Mouse (Mus musculus) spleen, postnatal 4 days (tissue): ENCODE data around the gene Espl1.

Experiments
- DNase-seq, 2 experiments: peaks; one replicate each; pipeline ENCODE4 v3.0.0; 2022; ENCODE audit warnings: low spot score in 2 of 2

Espl1 gene

DNA sequence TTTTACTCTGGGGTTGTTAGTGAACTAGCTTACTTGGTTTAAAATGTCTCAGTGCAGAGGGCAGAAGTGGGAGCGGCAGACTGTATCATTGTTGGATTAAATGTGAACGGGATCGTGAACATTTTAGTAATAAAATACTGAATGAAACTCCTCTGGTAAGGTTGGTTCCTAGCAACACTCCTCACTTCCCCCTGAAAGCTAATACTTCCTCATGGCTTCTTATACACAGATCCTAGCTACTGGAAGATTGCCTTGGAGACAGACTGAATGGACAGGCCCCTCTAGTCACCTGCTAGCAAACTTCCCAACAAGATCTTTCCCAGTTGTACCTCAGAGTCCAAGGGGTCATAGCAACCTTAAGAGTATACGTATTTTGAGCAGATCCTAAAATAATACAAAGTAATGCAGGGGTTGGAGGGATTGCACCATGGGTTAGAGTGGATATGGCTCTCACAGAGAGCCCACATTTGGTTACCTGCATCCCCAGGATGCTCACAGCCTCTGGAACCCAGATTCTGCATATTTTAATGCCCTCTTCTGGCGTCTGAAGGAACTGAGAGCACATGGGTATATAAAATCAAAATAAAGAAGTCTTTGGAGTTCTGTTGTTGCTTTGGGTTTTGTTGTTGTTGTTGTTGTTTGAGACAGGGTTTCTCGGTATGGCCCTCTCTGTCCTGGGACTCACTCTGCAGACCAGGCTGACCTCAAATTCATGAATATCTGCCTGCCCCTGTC lies 21.9 kb upstream of the Espl1 start:
- no peak for DNase-seq

DNA sequence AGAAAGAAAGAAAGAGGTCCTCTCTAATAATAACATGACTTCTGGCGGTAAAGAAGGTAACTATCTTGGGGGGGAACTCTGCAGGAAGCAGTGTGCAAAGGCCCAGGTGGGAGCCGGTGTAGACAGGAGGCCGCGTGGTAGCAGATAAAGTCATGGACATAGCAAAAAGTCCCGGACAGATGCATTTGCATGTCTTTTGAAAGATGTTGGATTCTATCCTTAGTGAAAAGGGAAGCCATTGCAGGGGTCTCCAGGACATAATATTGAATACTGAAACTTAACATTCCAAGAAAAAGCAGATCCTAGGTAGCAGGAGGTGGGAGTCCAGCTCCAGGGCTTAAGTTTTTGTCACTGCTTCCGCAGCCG lies 17.4 kb upstream of the Espl1 start:
- no peak for DNase-seq

DNA sequence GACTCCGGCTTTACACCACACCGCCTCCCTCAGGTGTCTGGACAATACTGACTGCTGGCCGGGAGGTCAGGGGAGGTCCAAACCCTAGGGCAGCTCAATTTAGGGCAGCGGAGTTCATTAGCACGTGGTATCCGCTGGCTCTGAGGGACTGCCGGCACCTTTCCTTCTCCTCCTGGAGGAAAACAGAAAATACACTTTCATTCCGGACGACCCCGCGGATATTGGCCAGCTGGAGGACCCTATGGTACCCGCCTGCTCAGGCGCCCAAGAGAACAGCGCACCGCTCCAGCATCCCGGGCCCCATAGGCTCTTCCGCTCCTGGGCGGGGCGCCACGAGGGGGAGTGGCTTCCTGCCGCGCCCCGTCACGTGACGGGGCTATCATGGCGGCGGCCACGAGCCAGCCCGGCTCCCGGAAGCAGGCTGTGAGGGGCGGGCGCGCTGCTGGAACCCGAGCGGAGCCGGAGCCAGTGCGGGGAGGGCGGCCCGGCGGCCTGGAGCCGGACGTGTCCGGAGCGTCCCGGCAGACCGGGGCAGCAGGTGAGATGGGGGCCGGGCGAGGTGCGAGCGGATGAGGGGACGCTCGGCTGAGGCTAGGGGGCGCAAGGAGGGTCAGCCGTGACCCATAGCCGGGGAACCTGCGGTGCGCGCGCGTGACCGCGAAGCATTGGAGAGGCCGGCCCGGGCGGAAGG lies 16.8 kb upstream of the Espl1 start, which contains the start of gene Mfsd5:
Gene Mfsd5 (plus strand): TSS at position 363 of the 691 bp plus-strand sequence.
- peak; percentile 87 to 94 for DNase-seq

DNA sequence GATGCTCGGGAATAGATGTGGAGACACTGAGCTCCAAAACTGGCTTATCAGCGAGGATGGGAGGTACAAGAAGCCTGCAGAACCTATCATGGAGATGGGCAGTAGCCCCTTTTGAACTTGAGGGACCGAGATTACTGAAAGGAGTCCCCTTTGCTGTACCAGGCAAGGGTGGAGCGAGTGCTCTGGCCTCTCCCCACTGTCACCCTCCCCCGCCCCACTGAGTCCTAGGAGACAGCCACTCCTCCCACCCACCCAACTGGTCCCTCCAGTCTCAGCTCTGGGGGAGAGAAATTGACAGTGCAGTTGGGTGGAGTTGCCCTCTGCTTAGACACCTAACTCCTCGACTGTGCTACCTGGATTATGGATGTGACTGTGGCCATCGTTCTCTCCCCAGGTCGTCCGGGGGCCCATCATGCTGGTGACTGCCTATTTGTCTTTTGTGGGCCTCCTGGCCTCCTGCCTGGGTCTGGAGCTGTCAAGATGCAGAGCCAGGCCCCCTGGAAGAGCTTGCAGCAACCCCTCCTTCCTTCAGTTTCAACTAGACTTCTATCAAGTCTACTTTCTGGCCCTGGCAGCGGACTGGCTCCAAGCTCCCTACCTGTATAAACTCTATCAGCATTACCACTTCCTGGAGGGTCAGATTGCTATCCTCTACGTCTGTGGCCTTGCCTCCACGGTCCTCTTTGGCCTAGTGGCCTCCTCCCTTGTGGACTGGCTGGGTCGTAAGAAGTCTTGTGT lies 16.1 kb upstream of the Espl1 start:
- no peak for DNase-seq

DNA sequence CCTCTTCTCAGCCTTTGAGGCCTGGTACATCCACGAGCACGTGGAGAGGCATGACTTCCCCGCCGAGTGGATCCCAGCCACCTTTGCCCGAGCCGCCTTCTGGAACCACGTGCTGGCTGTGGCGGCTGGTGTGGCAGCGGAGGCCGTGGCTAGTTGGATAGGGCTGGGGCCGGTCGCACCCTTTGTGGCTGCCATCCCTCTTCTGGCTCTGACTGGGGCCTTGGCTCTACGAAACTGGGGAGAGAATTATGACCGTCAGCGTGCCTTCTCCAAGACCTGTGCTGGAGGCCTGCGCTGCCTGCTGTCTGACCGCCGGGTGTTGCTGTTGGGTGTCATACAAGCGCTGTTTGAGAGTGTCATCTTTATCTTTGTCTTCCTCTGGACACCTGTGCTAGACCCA lies 15.4 kb upstream of the Espl1 start:
- DNase-seq: no peak

DNA sequence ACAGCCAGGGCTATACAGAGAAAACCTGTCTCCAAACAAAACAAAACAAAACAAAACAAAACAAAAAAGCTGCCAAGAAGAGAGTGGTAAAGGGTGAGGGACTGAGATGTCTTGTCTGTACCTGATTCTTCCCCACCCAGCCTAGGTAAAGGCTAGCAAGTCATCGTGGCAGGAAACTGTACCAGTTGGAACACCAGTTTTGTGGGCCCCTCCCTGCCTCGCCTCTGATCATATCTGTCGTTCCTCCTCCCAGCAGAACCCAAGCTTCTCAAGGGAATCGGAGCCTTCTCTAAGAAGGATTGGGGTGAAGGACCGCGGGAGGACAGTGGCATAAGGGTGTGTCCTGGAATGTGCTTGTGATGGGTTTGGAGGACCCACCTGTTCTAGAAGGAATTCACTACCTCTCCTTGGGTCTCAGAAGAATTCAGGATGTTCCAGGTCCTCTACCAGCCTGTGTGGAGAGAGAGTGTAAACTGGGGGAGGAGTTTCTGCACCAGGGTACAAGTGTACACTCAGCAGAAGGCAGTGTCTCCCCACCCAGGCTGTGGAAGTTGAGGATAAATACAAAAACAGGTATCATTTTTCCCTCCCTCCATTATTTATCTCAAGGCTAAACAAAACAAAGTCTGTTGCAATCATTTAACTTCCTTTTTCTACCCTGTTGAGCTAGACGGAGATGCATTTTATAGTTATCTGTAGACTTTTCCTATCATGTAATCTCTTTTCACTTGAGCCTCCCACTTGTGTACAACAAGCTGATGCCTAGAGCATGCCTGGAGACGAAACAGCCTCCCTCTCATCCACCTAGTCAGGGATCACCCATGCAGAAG lies 13.4 kb upstream of the Espl1 start:
- no peak for DNase-seq

DNA sequence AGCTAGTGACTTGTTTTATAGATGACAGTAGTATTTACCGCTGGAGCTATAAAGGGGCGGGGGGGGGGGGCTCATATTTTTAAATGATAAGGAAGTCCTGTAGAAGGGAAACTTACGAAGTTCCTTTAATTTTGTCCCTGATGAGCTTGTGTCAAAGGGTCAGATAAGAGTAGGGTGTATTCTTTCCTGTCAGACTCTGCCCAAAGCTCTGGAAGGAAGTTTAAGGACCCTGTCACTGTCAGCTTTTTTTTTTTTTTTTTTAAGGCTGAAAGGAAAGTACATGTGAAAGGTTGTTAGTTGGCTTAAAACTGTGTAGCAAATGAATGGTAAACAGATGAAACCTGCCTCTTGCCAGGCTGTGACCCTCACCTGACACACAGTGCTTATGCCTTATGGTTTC lies 12.4 kb upstream of the Espl1 start:
- no peak for DNase-seq

DNA sequence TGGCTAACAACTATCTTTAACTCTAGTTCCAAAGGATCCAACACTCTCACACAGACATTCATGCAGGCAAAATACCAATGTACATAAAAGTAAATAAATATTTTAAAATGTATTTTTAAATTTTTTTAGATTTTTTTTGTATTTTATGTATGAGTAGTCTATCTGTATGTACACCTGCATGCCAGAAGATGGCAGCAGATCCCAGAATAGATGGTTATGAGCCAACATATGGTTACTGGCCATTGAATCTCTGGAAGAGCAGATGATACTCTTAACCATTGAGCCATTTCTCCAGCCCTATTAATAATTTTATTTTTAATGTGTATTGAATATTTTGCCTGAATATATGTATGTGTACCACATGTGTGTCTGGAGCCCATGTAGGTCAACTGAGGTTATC lies 8.7 kb upstream of the Espl1 start:
- no peak for DNase-seq

DNA sequence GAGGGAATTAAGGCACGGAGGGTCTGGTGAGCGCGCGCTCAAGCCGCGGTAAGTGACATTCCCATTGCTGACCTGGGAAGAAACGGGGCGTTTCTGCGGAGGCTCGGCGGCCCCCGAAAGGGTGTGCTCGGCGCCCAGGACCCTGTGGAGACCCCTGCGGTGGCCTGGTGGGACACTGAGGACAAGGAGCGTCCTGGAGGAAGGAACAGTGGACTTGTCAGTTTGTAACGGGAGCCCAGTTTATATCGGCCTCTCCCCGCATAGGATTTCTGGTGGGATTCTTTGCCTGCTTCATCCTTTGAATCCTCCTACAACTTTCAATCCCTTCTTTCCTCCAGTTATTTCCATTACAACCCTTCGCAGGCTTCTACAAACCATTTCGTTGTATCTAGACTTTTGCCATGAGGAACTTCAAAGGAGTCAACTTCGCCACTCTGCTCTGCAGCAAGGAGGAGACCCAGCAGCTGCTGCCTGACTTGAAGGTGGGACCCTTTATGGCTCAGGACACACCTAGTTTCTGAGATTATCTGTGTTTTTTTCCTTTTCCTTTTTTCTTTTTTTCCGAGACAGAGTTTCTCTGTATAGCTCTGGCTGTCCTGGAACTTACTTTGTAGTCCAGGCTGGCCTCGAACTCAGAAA lies 421 bp downstream of the Espl1 start:
- no peak for DNase-seq

DNA sequence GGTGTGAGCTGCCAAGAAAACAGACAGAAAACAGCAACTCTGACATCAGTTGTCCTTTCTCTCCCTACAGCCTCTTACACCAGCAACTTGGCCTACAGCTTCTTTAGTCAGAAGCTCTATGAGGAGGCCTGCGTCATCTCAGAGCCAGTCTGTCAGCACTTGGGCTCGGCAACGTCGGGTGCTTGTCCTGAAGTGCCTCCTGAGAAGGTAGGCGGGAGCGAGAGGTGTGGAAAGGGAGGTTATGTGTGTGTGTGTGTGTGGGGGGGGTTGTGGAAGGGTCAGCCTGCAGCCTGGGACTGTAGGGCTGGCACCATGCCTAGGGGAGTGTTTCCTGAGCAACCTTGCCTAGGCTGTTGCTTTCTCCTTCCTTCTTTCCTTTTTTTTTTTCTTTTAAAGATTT lies 6.5 kb downstream of the Espl1 start:
- DNase-seq: no peak

DNA sequence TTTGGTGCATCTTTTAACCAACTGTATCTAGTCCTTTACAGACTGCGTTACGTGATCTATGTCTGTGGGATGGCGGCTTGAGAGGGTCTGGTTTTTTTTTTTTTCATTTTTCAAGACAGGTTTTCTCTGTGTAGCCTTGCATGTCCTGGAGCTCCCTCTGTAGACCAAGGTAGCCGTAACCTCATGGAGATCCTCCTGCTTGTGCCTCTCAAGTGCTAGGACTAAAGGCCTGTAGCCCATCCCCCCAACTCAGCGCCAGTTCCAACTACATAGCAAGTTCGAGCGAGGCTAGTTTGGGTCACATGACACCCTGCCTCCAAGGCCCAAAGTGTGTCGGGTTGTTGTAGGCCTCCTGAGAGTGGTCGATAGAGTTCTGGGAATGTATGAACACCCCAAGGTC lies 12.7 kb downstream of the Espl1 start:
- no peak for DNase-seq

DNA sequence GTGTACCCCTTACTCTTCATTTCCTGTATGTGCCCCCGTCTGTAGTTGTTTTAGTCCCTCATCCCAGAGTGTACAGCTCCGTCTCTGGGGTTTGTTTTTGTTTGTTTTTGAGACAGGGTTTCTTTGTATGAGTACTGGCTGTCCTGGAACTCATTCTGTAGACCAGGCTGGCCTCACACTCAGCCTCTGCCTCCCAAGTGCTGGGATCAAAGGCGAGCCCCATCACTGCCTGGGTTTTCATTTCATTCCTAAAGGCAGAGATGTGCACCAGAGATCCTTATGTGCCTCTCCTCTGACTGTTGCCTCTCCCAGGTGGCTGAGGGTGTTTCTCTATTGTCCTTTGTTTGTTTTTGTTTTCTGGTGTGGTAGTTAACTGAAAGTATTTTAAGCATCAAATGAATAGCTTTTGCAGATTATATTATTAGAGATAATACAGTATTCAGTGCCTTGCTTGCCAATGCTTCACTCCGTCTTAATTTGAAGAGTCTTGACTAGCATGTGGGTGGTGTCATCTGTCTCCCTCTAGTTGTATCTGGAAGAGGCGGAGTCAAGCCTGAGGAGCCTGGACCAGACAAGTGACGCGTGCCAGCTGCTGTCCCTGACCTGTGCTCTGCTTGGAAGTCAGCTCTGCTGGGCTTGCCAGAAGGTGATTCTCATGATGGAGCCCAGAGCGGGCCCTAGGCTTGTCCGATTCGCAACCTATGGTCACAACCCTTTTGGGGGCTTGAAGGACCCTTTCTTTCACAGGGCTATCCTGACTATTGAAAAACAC lies 14.2 kb downstream of the Espl1 start:
- DNase-seq: no peak

DNA sequence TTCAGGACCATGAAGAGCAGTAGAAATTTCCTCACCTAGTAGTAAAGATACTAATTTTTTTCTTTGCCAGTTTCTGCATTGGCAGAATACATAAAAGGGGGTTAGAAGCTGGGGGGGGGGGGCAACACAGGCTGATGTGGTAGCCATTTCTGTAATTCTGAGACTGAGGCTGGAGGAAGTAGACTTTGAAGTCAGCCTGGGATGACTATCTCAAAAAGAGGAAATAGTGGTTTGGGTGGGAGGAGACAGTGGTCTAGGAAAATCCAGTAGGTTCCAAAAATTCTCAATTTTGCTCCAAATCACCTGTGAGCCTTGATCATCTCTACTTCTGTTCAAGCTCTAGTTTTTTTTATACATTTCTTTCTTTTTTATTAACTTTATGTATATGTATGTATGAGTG lies 15.4 kb downstream of the Espl1 start:
- no peak for DNase-seq

DNA sequence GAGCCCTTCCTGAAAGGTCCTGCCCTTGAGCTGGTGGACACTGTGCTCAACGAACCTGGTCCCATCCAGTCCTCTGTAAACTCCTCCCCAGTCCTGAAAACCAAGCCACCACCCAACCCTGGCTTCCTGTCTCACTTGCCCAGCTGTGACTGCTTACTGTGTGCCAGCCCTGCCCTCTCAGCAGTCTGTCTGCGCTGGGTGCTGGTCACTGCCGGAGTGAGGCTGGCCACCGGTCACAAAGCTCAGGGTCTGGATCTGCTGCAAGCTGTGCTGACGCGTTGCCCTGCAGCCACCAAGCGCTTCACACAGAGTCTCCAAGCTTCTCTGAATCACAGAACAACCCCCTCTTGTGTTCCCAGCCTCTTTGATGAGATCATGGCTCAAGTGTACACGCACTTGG lies 19.2 kb downstream of the Espl1 start:
- no peak for DNase-seq

DNA sequence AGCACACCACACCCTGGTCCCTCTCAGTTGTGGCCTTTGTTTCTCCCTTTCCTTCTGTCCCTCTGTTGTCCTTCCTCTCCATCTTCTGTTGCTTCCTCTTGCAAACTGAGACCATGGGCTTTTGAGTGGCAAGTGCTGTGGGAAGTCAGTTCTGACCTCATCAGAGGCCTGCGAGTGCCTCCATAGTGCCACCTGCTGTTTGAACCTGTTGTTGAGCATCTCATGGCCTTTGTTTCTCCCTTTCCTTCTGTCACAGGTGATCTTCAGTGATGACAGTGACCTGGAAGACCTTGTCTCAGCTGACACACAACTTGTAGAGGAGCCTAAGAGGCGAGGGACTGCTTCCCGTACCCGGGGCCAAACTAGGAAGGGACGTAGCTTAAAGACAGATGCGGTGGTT lies 20.2 kb downstream of the Espl1 start:
- DNase-seq: peak; percentile 60 to 76

DNA sequence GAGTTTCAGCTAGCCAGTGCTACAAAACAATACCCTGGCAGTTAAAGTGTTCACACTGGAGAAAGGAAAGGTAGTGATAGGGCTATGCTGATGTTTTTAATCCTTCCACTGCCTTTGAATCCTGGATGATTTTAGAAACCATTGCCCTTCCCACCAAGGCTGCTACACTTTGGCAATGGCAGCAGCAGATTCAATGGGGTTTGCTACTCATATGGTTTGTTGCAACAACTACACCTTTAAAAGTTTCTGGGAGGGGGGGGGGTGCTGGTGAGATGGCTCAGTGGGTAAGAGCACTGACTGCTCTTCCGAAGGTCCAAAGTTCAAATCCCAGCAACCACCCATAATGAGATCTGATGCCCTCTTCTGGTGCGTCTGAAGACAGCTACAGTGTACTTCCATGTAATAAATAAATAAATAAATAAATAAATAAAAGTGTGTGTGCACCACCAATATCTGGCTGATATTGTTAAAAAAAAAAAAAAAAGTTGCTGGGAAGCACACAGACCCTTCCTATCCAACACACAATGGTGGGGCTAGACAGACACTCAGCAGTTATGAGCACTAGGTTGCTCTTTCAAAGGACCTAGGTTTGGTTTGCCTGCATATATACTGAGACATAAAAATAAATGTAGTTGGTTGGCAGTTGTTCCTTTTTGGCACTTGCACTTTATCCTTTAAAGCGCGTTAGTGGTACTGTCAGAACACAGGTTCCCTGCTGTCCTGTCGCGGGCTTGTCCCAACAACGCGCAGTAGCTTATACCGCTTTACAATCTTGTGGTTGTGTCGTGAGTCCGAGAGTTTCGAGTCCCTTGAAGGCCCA lies 28.8 kb downstream of the Espl1 start:
- no peak for DNase-seq

DNA sequence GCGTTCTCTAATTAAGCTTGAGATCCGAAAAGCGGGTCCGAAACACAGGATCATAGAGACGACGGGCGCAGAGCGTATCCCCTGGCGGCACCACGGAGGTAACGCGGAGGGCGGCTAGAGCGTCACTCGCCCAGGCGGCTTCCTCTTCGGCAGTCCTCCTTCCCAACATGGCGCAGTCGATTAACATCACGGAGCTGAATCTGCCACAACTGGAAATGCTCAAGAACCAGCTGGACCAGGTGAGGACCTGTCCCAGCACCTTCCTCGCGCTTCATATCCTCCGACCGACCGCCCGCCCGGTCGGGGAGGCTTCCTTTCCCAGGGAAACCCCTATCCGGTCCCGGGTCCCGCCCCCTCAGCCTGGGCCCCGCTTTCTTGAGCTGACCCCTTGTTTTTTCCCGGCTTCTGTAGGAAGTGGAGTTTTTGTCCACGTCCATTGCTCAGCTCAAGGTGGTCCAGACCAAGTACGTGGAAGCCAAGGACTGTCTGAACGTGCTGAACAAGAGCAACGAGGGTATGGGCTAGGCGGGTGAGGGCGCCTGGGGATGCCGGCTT lies 30.0 kb downstream of the Espl1 start, which contains the start of gene Pfdn5:
Gene Pfdn5 (plus strand): TSS at position 95 of the 555 bp plus-strand sequence.
- DNase-seq: peak; percentile 89 to 94

DNA sequence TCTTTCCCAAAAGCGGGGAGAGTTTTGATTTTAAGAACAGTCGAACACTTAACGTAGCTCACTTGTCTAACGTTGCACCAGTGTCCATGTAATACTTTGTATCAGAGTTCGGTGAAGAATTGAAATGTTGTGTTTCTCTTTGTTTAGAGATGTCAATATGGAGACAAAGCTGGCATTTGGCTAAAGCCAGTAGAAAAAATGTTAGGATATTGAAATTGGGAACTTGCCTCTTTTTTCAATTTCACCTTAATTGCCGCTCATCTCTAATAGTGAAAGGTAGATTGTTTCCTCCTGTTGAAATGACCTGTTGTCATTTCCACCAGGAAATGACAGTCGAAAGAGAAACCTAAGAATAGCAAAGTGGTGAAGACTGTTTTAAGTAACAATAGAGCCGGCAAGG lies 30.8 kb downstream of the Espl1 start:
- no peak for DNase-seq

DNA sequence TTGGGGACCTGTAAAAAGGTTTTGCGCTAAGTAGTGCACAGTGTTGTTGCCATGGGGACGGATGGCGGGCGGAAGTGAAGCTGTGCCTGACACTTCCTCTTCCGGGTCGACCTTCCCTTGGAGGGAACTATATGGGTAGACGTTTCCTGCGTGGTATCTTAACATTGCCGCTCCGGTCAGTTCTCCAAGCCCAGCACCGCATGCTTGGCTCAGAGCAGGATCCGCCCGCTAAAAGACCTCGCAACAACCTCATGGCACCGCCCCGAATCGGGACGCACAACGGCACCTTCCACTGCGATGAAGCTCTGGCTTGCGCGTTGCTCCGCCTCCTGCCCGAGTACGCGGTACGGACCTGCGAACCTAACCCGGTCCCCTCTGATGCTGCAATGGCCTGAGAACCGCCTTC lies 35.5 kb downstream of the Espl1 start, which contains the start of gene Myg1:
Gene Myg1 (plus strand): TSS at position 100 of the 406 bp plus-strand sequence.
- peak; percentile 78 to 88 for DNase-seq
